Mouse (Mus musculus) adrenal gland, postnatal 25 days (tissue): Measurements from ENCODE around the gene Stim1. TPM values are rescaled to one million over a fixed set of nuclear protein-coding genes. Genes with fewer than 3 reads are reported as not detected.
"Not testable (repeated sequence)": the region's sequence is repeated elsewhere in the genome, so short reads cannot be mapped to it uniquely, and the experiment has no call there.

Source experiments
- DNase-seq: peaks from one replicate; pipeline ENCODE4 v3.0.0; 2021; ENCODE audit warnings: mixed read lengths
- total RNA-seq: library from RNA; stranded (reverse); gene quantifications from 2 replicates; pipeline ENCODE4 v1.2.3, GENCODE M21; 2021

Stim1 gene
- total RNA-seq, 1 experiment from 2014 or later, result 65.8 TPM

DNA sequence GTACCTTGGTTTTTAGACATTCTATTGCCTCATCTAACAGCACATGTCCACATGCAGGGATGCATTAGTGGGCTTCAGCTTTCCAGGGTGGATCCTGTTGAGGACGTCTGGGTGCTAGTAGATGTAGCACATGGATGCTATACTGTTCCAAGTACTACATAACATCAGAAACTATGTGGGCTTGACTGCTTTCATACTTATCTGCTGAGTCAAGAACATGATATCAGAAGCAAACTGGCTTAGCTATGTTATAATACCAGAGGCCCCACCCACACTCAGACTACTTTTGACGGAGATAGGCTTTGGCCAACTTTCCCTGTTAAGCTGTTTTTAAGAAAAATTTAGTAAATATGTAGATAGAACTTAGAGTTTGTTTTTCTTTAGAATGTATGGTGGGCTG is 176.7 kb downstream of the Stim1 start:
- no peak for DNase-seq

DNA sequence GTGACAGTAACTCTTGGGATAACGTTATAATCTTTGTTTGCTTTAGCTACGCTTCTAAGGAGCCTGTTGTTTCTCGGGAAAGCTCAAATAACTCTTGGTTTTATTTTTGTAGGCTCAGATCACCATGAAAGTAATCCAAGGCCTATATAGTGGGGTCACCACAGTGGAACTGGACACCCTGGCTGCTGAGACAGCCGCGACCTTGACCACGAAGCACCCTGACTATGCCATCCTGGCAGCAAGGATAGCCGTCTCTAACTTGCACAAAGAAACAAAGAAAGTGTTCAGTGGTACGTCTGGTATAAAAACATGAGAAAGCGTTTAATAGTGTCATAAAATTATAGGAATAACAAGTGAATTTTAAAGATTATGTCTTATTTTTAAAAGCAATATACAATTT is 178.8 kb downstream of the Stim1 start:
- peak; percentile 23 for DNase-seq

DNA sequence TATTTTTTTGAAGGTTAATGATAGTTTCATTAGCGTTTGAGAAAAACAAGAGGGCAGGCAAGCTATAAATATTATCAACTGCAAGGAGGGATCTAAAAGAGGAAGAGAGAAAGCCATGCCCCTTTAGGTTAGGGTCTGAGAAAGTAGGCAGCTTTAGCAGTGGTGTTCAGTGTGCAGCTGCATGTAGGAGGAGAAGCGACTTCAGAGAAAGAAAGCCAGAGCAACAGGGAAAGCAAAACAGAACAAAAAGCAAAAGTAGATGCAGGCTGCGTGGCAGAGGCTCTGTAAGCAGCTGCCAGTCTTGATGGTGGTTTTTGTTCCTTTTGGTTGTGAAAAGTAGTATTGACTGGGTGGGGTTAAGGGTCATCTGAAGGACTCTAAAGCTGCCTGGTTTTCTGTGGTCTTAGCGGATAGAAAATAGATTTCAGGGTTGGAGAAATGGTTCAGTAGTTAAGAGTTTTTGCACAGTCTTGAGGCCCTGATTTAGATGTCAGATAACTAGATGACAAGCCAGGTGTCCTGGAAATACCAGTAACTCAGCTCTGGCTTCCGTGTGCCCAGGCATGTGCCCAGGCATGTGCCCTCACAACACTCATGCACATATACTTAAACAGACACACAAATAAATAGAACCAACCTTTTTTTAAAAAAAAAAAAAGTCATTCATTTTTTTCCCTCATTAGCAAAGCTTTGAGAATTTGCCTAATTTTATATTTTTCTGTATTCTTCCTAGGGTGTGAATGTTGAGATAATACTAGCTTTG is 191.2 kb downstream of the Stim1 start:
- DNase-seq, result no peak

DNA sequence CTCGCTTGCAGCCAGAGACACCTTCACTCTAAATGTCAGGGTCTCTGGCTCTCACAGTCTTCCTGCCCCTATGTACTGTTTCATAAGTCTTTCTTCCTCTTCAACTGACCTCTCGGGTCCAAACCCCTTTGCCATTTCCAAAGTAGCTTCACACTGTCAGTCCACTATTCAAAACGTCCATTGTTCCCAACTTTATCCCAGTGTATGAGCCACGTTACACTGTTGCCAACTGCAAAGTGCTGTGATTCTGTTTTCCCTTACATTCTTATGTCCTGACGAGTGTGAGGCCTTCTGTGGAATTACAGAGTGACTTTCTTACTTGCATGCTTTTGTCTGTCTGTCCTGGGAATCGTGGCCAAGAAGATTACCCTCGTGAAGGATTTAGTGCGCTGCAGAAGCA is 200.0 kb downstream of the Stim1 start:
- DNase-seq, result no peak

DNA sequence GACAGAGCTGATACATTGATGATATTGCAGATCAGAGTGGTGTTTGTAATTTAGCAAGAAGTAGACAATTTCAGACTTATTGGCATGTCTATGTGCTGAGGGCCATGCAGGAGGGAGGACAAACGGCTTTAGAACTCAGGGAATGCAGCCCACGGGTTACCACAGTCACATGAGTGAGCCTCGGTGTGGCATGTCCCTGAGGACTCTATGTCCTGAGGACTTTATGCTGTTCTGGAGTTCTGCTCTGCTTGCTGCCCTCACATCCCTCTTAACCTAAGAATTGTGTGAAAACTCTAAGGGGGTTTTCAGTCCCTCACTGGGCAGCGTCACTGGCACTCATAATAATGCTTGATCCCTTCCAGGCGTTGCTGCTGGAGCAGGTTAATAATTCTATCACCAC is 205.1 kb downstream of the Stim1 start:
- no peak for DNase-seq

DNA sequence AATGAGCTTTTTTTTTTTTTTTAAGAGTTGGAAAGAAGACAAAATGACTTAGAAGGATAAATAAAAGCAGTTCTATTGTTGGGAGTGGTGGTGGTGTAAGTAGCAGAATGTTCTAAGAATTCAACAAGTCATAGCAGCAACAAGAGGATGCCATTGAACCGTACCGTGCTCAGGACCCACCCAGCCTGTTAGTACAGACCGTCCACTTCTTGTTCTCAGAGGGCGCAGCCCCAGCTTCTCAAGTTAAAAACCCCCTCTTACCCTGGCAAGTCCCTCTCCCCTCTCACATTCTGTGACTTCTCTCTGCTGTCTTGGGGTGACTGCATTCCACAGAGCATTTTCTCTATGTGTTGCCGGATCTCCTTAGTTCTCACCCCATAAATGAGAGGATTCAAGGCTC is 209.0 kb downstream of the Stim1 start:
- no peak for DNase-seq

DNA sequence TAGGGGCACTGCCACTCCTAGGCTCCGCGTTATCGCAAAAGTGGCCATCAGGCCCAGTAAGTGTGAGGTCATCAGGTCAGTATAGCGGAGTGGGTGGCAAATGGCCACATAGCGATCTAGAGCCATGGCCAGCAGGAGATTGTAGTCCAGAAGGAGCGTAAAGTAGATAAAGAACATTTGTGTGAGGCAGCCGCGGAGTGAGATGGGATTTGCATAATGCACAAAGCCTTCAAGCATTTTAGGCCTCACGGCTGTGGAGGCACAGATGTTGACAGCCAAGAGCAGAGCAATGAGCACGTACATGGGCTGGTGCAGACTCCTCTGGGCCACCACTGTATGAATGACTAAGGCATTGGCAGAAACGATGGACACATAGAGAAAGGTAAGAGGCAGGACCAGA is 209.8 kb downstream of the Stim1 start:
- DNase-seq, result no peak

DNA sequence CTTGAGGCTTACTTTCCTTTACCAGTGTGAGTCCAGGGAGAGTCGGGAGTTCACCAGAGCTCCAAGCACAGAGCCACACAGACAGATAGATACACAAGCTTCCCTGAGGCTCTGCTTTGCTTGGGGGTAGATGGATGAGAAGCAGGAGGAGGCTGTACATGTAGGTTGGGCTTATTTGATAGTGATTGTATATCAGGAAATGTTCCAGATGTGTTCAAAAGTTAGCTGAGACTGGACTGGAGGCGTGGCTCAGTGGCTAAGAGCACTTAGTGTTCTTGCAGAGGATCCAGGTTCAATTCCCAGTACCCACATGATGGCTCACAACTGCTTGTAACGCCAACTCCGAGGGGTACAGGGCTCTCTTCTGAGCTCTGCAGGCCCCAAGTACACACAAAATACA is 210.8 kb downstream of the Stim1 start:
- no peak for DNase-seq

DNA sequence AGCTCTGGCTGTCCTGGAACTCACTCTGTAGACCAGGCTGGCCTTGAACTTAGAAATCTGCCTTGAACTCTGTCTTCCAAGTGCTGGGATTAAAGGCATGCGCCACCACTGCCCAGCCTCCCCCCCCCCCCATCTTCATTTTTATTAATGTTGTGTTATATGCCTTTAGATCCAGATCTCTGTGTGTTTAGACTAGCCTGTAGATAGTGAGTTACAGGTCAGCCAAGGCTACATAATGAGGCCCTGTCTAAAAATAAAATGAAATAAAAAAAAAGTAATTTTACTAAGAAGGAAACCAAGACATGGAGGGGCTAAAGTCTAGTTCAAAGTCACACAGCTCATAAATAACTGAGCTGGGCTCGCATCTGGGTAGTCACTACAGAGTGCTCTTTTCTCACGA is 211.3 kb downstream of the Stim1 start:
- DNase-seq, result no peak

DNA sequence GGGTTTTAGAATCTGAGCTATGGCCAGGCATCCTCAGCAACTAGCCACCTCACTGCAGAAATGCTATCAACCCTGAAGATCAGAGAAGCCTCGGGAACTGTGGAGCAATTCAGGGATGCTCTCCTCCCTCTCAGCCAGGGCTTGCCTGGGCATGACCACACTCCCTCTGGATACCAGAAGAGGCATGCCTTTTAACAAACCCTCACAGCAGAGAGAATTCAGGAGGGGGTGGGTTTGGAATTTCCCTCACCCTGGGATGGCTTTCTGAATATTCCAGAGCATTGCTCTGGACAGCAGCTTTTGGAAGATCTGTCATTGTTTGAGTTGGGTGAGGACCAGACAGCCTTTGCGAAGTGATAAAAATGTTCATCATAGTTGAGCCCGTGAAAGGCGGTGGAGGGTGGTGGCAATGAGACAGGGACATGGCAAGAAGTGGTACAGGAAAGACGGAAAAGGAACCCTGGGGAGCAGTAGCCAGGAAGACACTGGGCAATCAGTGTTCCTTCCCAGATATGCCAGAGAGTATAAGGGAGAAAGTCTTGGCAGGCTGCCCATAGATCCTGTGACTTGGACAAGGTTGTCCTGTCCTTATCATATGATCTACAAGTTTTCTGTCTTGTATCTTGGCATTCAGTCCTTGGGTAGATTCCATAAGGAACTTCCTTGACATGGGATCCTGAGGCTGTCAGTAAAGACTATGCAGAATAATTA is 211.9 kb downstream of the Stim1 start:
- peak; percentile 65 for DNase-seq

DNA sequence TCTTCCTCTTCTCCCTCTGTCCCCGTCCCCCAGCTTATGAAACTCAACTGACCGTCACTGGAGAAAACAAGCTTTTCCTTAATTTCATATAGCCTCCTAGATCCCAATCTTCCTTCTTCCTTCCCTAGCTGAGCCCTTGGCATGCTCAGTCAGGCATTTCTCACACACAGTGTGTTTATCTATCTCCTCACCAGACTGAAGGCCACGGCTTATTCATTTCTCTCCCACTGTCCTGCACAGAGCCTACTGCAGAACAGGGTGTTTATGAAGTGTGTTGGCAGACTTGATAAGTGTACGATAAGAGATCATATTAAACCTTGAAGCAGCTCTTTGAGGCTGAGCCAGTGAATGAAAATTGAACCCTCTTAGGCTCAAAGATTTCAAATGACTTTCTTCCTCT is 213.2 kb downstream of the Stim1 start:
- DNase-seq, result no peak

DNA sequence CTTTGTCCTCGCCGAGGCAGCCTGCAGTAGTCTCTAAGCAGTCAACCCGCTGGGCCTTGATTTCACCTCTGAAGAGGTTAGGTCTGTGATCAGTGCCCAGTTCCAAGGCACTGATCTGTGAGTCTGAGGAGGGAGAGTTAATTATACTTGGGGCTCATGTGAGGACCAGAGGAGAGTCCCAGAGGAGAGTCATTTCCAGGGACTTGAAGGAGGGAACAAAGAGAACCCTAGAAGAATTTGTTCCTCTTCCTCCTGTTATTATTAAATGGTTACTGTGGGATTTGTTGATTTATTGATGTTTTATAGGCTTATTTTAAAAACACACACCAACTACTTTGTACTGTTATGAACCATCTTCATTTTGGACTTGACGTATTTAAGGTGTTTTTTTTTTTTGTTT is 214.0 kb downstream of the Stim1 start, which contains the start of gene Olfr543:
Olfr543 (minus strand) TSS at position 101 of the 400 bp plus-strand sequence.
- DNase-seq, result no peak

DNA sequence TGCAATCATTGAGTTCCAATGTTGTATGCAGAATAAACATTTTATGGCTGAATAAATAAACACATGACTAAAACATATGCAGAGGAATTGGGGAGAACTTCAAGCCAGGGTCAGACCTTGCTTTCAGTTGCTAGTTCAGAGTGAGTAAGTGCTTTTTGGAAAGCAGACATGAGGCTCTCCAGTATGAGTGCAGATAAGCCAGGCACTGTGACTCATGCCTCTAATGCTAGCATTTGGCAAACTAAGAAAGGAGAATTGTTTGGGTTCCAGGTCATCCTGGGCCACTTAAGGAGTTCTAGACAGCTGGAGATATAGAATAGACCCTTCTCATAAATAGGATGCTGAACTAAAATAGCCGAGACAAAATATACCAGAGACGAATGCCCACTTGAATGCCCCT is 216.1 kb downstream of the Stim1 start:
- no peak for DNase-seq

DNA sequence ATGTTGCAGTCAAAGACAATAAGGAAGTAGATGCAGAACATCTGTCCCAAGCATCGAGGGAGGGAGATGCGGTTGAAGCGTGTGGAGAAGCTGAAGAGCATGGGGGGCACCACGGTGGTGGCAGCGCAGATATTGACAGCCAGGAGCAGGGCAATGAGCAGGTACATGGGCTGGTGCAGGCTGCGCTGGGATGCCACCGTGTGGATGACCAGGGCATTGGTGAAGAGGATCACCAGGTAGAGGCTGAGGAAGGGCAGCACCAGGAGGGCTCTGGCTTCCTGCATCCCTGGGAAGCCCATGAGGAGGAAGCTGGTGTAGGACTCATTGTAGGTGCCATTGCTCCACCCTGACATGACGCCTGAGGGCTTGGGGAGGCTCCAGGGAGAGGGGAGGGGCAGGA is 217.2 kb downstream of the Stim1 start:
- not testable (repeated sequence) for DNase-seq

DNA sequence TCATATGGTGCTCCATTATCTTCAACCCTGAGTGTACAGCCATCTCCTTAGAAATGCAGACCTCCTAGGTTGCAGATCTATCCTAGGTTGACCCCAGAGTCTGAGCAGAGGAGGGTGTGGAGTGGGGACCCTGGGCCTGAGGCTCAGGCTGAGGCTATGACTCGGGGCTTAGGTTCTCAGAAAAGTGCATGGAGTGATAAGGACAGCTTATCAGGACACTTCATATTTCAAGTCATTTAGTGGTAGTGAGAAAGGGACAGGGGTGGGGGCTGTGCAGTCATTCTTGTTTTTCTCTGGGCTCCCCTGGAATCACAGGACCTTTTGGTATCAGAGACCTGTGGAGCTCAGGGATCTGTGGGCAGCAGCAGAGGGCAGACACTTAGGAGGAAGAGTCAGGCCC is 218.5 kb downstream of the Stim1 start:
- DNase-seq, result no peak

Other genes with a start within 250 kb of the Stim1 start
- gene Il18bp, start 249.1 kb upstream of the Stim1 start, total RNA-seq, result 7.4 and 8.9 TPM in 2 replicates
- 28.5 and 34.7 TPM in 2 replicates for gene Rnf121, start 202.3 kb upstream of the Stim1 start, total RNA-seq
- 18.0 and 19.9 TPM in 2 replicates for gene Xndc1, start 202.3 kb upstream of the Stim1 start, total RNA-seq
- gene Xntrpc, start 202.1 kb upstream of the Stim1 start, total RNA-seq, result 0.33 and 1.9 TPM in 2 replicates
- 0.67 TPM in 1 of 2 replicates, not detected in the other for gene Trpc2, start 184.7 kb upstream of the Stim1 start, total RNA-seq
- gene Art1, start 166.1 kb upstream of the Stim1 start, total RNA-seq, result not detected in 2 replicates
- gene Art5, start 158.3 kb upstream of the Stim1 start, total RNA-seq, result not detected in 2 replicates
- gene Chrna10, start 151.0 kb upstream of the Stim1 start, total RNA-seq, result not detected in 2 replicates
- 60.8 and 61.0 TPM in 2 replicates for gene Nup98, start 57.6 kb upstream of the Stim1 start, total RNA-seq
- 82.3 and 110 TPM in 2 replicates for gene Pgap2, start 57.6 kb upstream of the Stim1 start, total RNA-seq
- 58.9 and 59.7 TPM in 2 replicates for gene Rhog, start 11.8 kb upstream of the Stim1 start, total RNA-seq
- gene Rrm1, start 173.9 kb downstream of the Stim1 start, total RNA-seq, result 28.2 and 36.0 TPM in 2 replicates
- gene Olfr543, start 213.9 kb downstream of the Stim1 start, total RNA-seq, result not detected in 2 replicates
- not detected in 2 replicates for gene Olfr544, start 220.5 kb downstream of the Stim1 start, total RNA-seq
- not detected in 2 replicates for gene Olfr545, start 231.8 kb downstream of the Stim1 start, total RNA-seq